Mouse (Mus musculus) E14TG2a.4 (cell line): Measurements from ENCODE around the gene Grik2.

ENCODE experiments used
- CTCF ChIP-seq: conservative IDR thresholded peaks from 2 replicates; pipeline ENCODE4 v1.5.1; 2014; ENCODE audit warnings: low read length
- NANOG ChIP-seq: IDR thresholded peaks from 2 replicates; pipeline ENCODE4 v1.6.1; 2014; ENCODE audit warnings: borderline replicate concordance, low read length, mixed read lengths

DNA sequence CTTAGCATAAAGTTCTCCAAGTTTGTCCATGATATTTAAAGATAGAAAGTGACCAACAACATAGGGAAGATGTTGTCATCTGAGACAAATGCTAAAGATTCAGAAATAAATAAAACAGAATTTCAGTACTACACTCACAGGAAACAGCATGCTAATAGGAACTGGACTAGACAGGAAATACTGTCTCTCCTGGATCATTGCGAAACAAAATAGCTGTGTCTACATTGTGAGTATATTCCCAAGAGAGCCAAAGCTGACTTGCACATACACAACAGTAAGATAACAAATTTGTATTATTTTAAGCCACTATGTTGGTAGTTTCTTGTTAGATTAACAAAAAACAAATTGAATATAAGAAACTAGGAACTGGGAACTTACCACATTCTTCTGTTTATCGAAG is 64.9 kb downstream of the Grik2 start:
- TF ChIP-seq CTCF, result no peak
- no peak for TF ChIP-seq NANOG
